Mouse (Mus musculus): ENCODE data around the gene Nccrp1. TPM values are rescaled to one million over a fixed set of nuclear protein-coding genes. Genes with fewer than 3 reads are reported as not detected.

Nccrp1 gene
- polyA plus RNA-seq, 1 experiment: not detected

GRCm38 (mm10) chr7:28586663-28587411 is 39.8 kb upstream of the Nccrp1 start:
- TF ChIP-seq MYOD1 (IDR thresholded peaks at IDR 0.05; ENCODE audit: control insufficient read depth, insufficient read length, low read depth): no peak
- TF ChIP-seq MYOG (IDR thresholded peaks at IDR 0.05; ENCODE audit: control insufficient read depth, extremely low read depth, insufficient read length): no peak
- Histone ChIP-seq H3K27me3 (ENCODE audit: control insufficient read depth, insufficient read depth, insufficient read length) (no peaks in the 10 kb centered on the region), H3K36me3 (ENCODE audit: control insufficient read depth, insufficient read depth) (no peaks in the 10 kb centered on the region), H3K79me3 (ENCODE audit: low read depth) (peaks cover 33% of the 10 kb centered on the region), H3K79me2 (ENCODE audit: control insufficient read depth, insufficient read depth) (peaks cover 100% of the 10 kb centered on the region), H3ac (ENCODE audit: control insufficient read depth, insufficient read length, low read depth) (no peak overlapping the region), H3K4me3 (ENCODE audit: insufficient read depth, poor library complexity, severe bottlenecking) (no peak overlapping the region)

GRCm38 (mm10) chr7:28585001-28585400 is 37.9 kb upstream of the Nccrp1 start:
- Histone ChIP-seq H3K27me3 (ENCODE audit: control insufficient read depth, insufficient read depth, insufficient read length) (no peaks in the 10 kb centered on the region), H3K79me3 (ENCODE audit: low read depth) (peaks cover 28% of the 10 kb centered on the region), H3ac (ENCODE audit: control insufficient read depth, insufficient read length, low read depth) (no peak overlapping the region)

GRCm38 (mm10) chr7:28584468-28584867 is 37.4 kb upstream of the Nccrp1 start:
- TF ChIP-seq FOSL1 (IDR thresholded peaks at IDR 0.05; ENCODE audit: insufficient read depth, low read length, poor library complexity, severe bottlenecking): no peak
- TF ChIP-seq CEBPB (IDR thresholded peaks at IDR 0.05; ENCODE audit: low read depth): no peak
- TF ChIP-seq USF1 (IDR thresholded peaks at IDR 0.05; ENCODE audit: low read depth): no peak
- TF ChIP-seq MYOG (IDR thresholded peaks at IDR 0.05; ENCODE audit: control insufficient read depth, extremely low read depth, insufficient read length): no peak
- no peak for TF ChIP-seq CTCF (IDR thresholded peaks at IDR 0.05; ENCODE audit: control insufficient read depth, insufficient read depth, insufficient read length)
- TF ChIP-seq MAX (IDR thresholded peaks at IDR 0.05): no peak
- no peak for TF ChIP-seq MYOD1 (IDR thresholded peaks at IDR 0.05; ENCODE audit: control insufficient read depth, insufficient read length, low read depth)
- Histone ChIP-seq H3ac (ENCODE audit: control insufficient read depth, insufficient read length, low read depth) (no peak overlapping the region), H3K4me3 (ENCODE audit: insufficient read depth, poor library complexity, severe bottlenecking) (no peak overlapping the region), H3K79me2 (ENCODE audit: control insufficient read depth, insufficient read depth) (peaks cover 98% of the 10 kb centered on the region), H3K27me3 (ENCODE audit: control insufficient read depth, insufficient read depth, insufficient read length) (no peaks in the 10 kb centered on the region), H3K79me3 (ENCODE audit: low read depth) (peaks cover 25% of the 10 kb centered on the region), H3K36me3 (ENCODE audit: control insufficient read depth, insufficient read depth) (no peaks in the 10 kb centered on the region)

More at GRCm38 (mm10) chr7:28585001-28585400, 37.9 kb upstream of the Nccrp1 start:
- TF ChIP-seq MAX (IDR thresholded peaks at IDR 0.05): no peak
- no peak for TF ChIP-seq FOSL1 (IDR thresholded peaks at IDR 0.05; ENCODE audit: insufficient read depth, low read length, poor library complexity, severe bottlenecking)
- TF ChIP-seq USF1 (IDR thresholded peaks at IDR 0.05; ENCODE audit: low read depth): no peak
- no peak for TF ChIP-seq CTCF (IDR thresholded peaks at IDR 0.05; ENCODE audit: control insufficient read depth, insufficient read depth, insufficient read length)
- no peak for TF ChIP-seq CEBPB (IDR thresholded peaks at IDR 0.05; ENCODE audit: low read depth)
- no peak for TF ChIP-seq MYOG (IDR thresholded peaks at IDR 0.05; ENCODE audit: control insufficient read depth, extremely low read depth, insufficient read length)
- no peak for TF ChIP-seq MYOD1 (IDR thresholded peaks at IDR 0.05; ENCODE audit: control insufficient read depth, insufficient read length, low read depth)
- peaks cover 98% of the 10 kb centered on the region for H3K79me2 ChIP-seq (ENCODE audit: control insufficient read depth, insufficient read depth)
- no peaks in the 10 kb centered on the region for H3K36me3 ChIP-seq (ENCODE audit: control insufficient read depth, insufficient read depth)
- H3K4me3 ChIP-seq (ENCODE audit: insufficient read depth, poor library complexity, severe bottlenecking): no peak overlapping the region

GRCm38 (mm10) chr7:28583570-28584344 is 36.7 kb upstream of the Nccrp1 start:
- H3K79me3 ChIP-seq (ENCODE audit: low read depth): peaks cover 22% of the 10 kb centered on the region
- TF ChIP-seq CEBPB (IDR thresholded peaks at IDR 0.05; ENCODE audit: low read depth) (no peak), USF1 (IDR thresholded peaks at IDR 0.05; ENCODE audit: low read depth) (no peak), MAX (IDR thresholded peaks at IDR 0.05) (no peak), FOSL1 (IDR thresholded peaks at IDR 0.05; ENCODE audit: insufficient read depth, low read length, poor library complexity, severe bottlenecking) (no peak), MYOG (IDR thresholded peaks at IDR 0.05; ENCODE audit: control insufficient read depth, extremely low read depth, insufficient read length) (no peak), MYOD1 (IDR thresholded peaks at IDR 0.05; ENCODE audit: control insufficient read depth, insufficient read length, low read depth) (no peak), CTCF (IDR thresholded peaks at IDR 0.05; ENCODE audit: control insufficient read depth, insufficient read depth, insufficient read length) (no peak)
- H3K36me3 ChIP-seq (ENCODE audit: control insufficient read depth, insufficient read depth): no peaks in the 10 kb centered on the region
- no peak overlapping the region for H3ac ChIP-seq (ENCODE audit: control insufficient read depth, insufficient read length, low read depth)
- H3K79me2 ChIP-seq (ENCODE audit: control insufficient read depth, insufficient read depth): peaks cover 94% of the 10 kb centered on the region
- no peaks in the 10 kb centered on the region for H3K27me3 ChIP-seq (ENCODE audit: control insufficient read depth, insufficient read depth, insufficient read length)
- H3K4me3 ChIP-seq (ENCODE audit: insufficient read depth, poor library complexity, severe bottlenecking): no peak overlapping the region

GRCm38 (mm10) chr7:28582841-28583240 is 35.8 kb upstream of the Nccrp1 start:
- Histone ChIP-seq H3K36me3 (ENCODE audit: control insufficient read depth, insufficient read depth) (no peaks in the 10 kb centered on the region), H3K79me3 (ENCODE audit: low read depth) (peaks cover 22% of the 10 kb centered on the region), H3K79me2 (ENCODE audit: control insufficient read depth, insufficient read depth) (peaks cover 94% of the 10 kb centered on the region), H3ac (ENCODE audit: control insufficient read depth, insufficient read length, low read depth) (no peak overlapping the region), H3K4me3 (ENCODE audit: insufficient read depth, poor library complexity, severe bottlenecking) (no peak overlapping the region), H3K27me3 (ENCODE audit: control insufficient read depth, insufficient read depth, insufficient read length) (no peaks in the 10 kb centered on the region)
- no peak for TF ChIP-seq MYOD1 (IDR thresholded peaks at IDR 0.05; ENCODE audit: control insufficient read depth, insufficient read length, low read depth)
- no peak for TF ChIP-seq MAX (IDR thresholded peaks at IDR 0.05)
- no peak for TF ChIP-seq FOSL1 (IDR thresholded peaks at IDR 0.05; ENCODE audit: insufficient read depth, low read length, poor library complexity, severe bottlenecking)
- no peak for TF ChIP-seq USF1 (IDR thresholded peaks at IDR 0.05; ENCODE audit: low read depth)
- no peak for TF ChIP-seq MYOG (IDR thresholded peaks at IDR 0.05; ENCODE audit: control insufficient read depth, extremely low read depth, insufficient read length)

Measured in C2C12 (cell line).